Mouse (Mus musculus) C2C12 (cell line): Measurements from ENCODE around the gene Atrnl1. TPM values are rescaled to one million over a fixed set of nuclear protein-coding genes. Genes with fewer than 3 reads are reported as not detected.

Experiments
- H3K27me3 ChIP-seq: one replicate; pipeline ENCODE4 v1.6.1; 2011; ENCODE audit not compliant: control insufficient read depth, insufficient read depth, insufficient read length
- H3K36me3 ChIP-seq: one replicate; pipeline ENCODE4 v1.6.1; 2011; ENCODE audit not compliant: control insufficient read depth, insufficient read depth
- H3K4me3 ChIP-seq: one replicate; pipeline ENCODE4 v1.5.1; 2011; ENCODE audit warnings: mild to moderate bottlenecking, control low read depth; ENCODE audit not compliant: poor library complexity, insufficient read depth, severe bottlenecking
- H3K79me2 ChIP-seq: one replicate; pipeline ENCODE4 v1.6.1; 2011; ENCODE audit not compliant: control insufficient read depth, insufficient read depth
- H3K79me3 ChIP-seq: one replicate; pipeline ENCODE4 v1.6.1; 2011; ENCODE audit warnings: low read depth, control low read depth
- H3ac ChIP-seq: one replicate; pipeline ENCODE3; 2011; ENCODE audit warnings: low read depth; ENCODE audit not compliant: control insufficient read depth, insufficient read length
- CEBPB ChIP-seq: IDR thresholded peaks from one replicate; pipeline ENCODE4 v1.6.1; 2011; ENCODE audit warnings: low read depth, mild to moderate bottlenecking, control low read depth, moderate library complexity
- CTCF ChIP-seq: IDR thresholded peaks from one replicate; pipeline ENCODE4 v1.5.1; 2011; ENCODE audit not compliant: control insufficient read depth, insufficient read depth, insufficient read length
- FOSL1 ChIP-seq: IDR thresholded peaks from one replicate; pipeline ENCODE4 v1.8.0; 2011; ENCODE audit warnings: mild to moderate bottlenecking, low read length; ENCODE audit not compliant: poor library complexity, insufficient read depth, severe bottlenecking
- MAX ChIP-seq: IDR thresholded peaks from one replicate; pipeline ENCODE4 v1.6.1; 2011; ENCODE audit warnings: mild to moderate bottlenecking, control low read depth
- MYOD1 ChIP-seq: IDR thresholded peaks from one replicate; pipeline ENCODE4 v1.6.1; 2011; ENCODE audit warnings: low read depth; ENCODE audit not compliant: control insufficient read depth, insufficient read length
- MYOG ChIP-seq: IDR thresholded peaks from one replicate; pipeline ENCODE4 v1.6.1; 2011; ENCODE audit not compliant: control insufficient read depth, insufficient read length; ENCODE audit errors: extremely low read depth
- USF1 ChIP-seq: IDR thresholded peaks from one replicate; pipeline ENCODE4 v1.6.1; 2011; ENCODE audit warnings: low read depth, mild to moderate bottlenecking, control low read depth, moderate library complexity
- polyA plus RNA-seq: library from polyadenylated mRNA; unstranded; fragments of >200 nt; fragmentation: generic; extraction: Trizol; gene quantifications from one replicate; pipeline ENCODE4 v1.2.1, GENCODE M21; 2012; ENCODE audit warnings: missing spikeins

The Atrnl1 gene
- polyA plus RNA-seq, 1 experiment = 3.3 TPM

DNA sequence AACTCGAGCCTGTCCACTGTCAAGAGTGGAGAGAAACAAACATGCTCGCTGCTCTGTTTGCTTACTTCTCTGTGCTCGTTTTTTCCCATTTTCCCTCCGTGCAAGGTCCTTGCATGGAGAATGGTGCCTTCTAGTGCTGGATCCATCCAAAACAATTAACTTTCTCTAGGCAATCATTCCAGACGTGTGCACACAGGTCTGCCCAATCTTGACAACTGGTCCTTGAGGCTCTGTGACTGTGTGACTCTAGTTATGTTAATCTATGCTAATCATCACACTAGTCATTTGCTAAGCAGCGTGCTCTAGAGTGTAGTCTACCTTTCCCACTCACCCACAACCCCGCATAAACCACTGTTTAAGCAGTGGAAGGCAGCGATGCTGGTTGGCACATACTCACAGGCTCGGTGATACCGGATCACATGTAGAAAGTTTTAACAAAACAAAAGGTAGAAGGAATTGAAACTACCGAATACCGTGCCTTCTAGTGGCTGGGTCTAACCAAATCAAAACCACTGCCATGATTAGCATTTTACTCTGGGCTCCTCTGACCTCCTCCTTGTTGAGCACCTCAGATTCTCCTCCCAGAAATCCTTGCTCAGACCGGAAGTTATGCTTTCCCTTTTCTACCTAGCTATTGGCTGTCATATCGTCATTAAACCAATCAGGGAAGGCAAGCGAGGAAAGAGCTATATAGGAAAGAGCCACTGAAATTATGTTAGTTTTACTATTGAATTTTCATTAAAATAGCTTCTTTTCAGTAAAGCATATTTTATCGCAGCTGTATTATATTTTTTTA, 153.9 kb downstream of the Atrnl1 start:
- Histone ChIP-seq H3K79me3 (no peaks in the 10 kb centered on the region), H3K79me2 (no peaks in the 10 kb centered on the region), H3K4me3 (no peak overlapping the region), H3K36me3 (no peaks in the 10 kb centered on the region), H3K27me3 (no peaks in the 10 kb centered on the region), H3ac (no peak overlapping the region)
- no peak for TF ChIP-seq FOSL1
- no peak for TF ChIP-seq CTCF
- TF ChIP-seq MYOD1 = no peak
- TF ChIP-seq CEBPB = no peak

GRCm38 (mm10) chr19:57767051-57767450, 156.2 kb downstream of the Atrnl1 start:
- H3K4me3 ChIP-seq = no peak overlapping the region
- no peaks in the 10 kb centered on the region for H3K27me3 ChIP-seq
- no peaks in the 10 kb centered on the region for H3K79me3 ChIP-seq
- TF ChIP-seq CEBPB (no peak), FOSL1 (no peak), USF1 (no peak), MAX (no peak), CTCF (no peak), MYOG (no peak), MYOD1 (no peak)
- no peaks in the 10 kb centered on the region for H3K36me3 ChIP-seq
- H3K79me2 ChIP-seq = no peaks in the 10 kb centered on the region
- H3ac ChIP-seq = no peak overlapping the region

DNA sequence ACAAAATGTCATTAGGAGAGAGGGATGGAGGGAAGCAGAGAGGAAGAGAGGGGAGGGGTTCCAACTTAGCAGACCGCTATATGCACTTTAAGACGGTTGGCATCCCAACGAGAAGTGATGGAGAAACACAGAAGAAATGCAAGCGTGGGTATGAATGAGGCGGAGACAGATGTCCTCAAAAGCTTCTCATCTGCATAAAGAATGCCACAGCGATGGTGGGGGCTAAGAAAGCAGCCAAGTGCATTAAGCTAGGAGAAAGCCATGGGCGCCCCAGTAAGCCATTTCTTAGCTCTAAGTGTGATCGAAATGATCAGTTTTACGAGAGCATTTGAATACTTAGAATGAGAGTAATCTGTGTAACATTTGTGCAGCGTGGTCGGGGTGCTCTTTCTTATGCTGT, 157.8 kb downstream of the Atrnl1 start:
- H3K79me3 ChIP-seq = no peaks in the 10 kb centered on the region
- no peaks in the 10 kb centered on the region for H3K36me3 ChIP-seq
- TF ChIP-seq USF1 (no peak), MAX (no peak), MYOG (no peak), CTCF (no peak), CEBPB (no peak), MYOD1 (no peak), FOSL1 (no peak)
- no peak overlapping the region for H3ac ChIP-seq
- no peaks in the 10 kb centered on the region for H3K79me2 ChIP-seq
- H3K4me3 ChIP-seq = no peak overlapping the region
- H3K27me3 ChIP-seq = no peaks in the 10 kb centered on the region

- TF ChIP-seq CEBPB (no peak), FOSL1 (no peak), USF1 (no peak), MYOD1 (no peak), MYOG (no peak), CTCF (no peak), MAX (no peak)
- Histone ChIP-seq H3K27me3 (no peaks in the 10 kb centered on the region), H3K4me3 (no peak overlapping the region), H3K36me3 (no peaks in the 10 kb centered on the region), H3K79me2 (no peaks in the 10 kb centered on the region), H3ac (no peak overlapping the region), H3K79me3 (no peaks in the 10 kb centered on the region)
Measured at GRCm38 (mm10) chr19:57782366-57783089, 171.7 kb downstream of the Atrnl1 start.

DNA sequence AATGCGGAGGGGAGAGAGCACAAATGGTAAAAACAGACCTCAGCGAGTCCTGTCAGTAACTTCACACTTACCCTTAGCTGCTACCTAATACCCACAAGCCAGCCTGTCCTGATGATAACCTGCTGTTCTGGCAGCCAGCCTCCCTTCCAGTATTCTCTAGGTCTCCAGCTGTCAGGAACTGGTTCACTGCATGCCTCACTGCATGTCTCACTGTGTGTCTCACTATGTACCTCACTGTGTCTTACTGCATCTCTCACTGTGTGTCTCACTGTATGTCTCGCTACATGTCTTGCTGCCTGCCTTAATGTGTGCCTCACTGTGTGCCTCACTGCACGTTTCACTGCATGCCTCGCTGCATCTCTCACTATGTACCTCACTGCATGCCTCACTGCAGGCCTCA, 175.9 kb downstream of the Atrnl1 start:
- H3K79me2 ChIP-seq = no peaks in the 10 kb centered on the region
- no peak overlapping the region for H3ac ChIP-seq
- H3K36me3 ChIP-seq = no peaks in the 10 kb centered on the region
- H3K4me3 ChIP-seq = no peak overlapping the region
- TF ChIP-seq MYOG (no peak), CTCF (no peak), FOSL1 (no peak), MYOD1 (no peak), USF1 (no peak), MAX (no peak), CEBPB (no peak)
- H3K27me3 ChIP-seq = no peaks in the 10 kb centered on the region
- no peaks in the 10 kb centered on the region for H3K79me3 ChIP-seq

DNA sequence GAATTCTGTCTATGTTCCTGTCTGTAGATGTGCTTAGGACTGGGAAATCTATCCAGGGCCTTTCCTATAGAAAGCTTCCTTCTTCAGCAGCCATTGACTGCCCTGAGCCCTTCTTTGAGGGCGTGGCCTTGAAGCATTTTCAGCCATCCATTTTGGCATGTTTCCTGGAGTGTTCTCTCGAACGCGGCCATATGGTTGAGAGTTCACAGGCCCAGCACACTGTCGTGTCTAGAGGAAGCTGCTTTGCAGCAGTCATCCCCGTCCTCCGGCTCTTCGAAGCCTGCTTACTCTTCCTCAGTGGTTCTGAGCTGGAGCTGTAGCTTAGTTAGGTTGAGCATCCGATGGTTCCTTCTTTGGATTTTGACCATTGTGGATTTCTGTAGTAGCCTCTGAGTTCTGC, 191.4 kb downstream of the Atrnl1 start:
- Histone ChIP-seq H3K36me3 (no peaks in the 10 kb centered on the region), H3K27me3 (no peaks in the 10 kb centered on the region), H3K79me2 (no peaks in the 10 kb centered on the region), H3K4me3 (no peak overlapping the region), H3K79me3 (no peaks in the 10 kb centered on the region), H3ac (no peak overlapping the region)
- no peak for TF ChIP-seq MYOG
- no peak for TF ChIP-seq MAX
- TF ChIP-seq CTCF = no peak
